Mouse (Mus musculus): ENCODE results near the gene Gm3336. TPM values are rescaled to one million over a fixed set of nuclear protein-coding genes. Genes with fewer than 3 reads are reported as not detected.

Gene Gm3336
- polyA plus RNA-seq, 1 experiment from 2014 or later: not detected

DNA sequence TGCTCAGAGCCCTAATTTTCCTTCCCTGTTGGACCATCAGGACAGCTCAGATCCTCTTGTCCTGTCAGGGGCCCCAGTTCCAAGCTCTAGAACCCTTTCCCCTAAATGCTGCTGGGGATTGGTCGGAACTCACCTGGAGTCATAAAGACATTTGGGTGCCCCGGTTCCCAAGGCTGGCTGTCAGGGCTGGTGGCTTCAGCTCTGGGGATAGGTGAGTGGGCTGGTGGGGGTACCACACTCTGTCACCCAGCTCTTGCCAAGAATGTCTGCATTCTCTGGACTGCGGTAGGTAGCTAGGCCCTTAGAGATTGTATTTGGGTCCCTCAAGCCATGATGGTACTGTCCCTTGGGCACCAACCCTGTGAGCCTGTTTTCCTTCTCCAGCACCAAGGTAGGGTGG is 15.1 kb upstream of the Gm3336 start, which contains the start of gene Iqcn:
Gene Iqcn (plus strand): TSS at position 171 of the 400 bp plus-strand sequence.
- ATAC-seq (no peak), DNase-seq (ENCODE audit: low spot score) (no peak)
- H3K4me2 ChIP-seq (ENCODE audit: low read length): peak within 1 kb of the TSS; percentile 58; the same call in 1 of the 2 replicates
- 100% methylated on average over 3 of the region's 3 CpGs for WGBS
- no peak within 1 kb of the TSS for H3K27ac ChIP-seq (ENCODE audit: low read depth, low read length)
- H3K9me3 ChIP-seq (replicated peaks; ENCODE audit: control insufficient read depth, low read length): no peaks in the 10 kb centered on the region
- no peak within 1 kb of the TSS for H3K4me3 ChIP-seq (ENCODE audit: low read depth, low read length)
- peak within 1 kb of the TSS; percentile 35 for H3K9ac ChIP-seq (ENCODE audit: low read length)
- H3K27me3 ChIP-seq (replicated peaks; ENCODE audit: control insufficient read depth, insufficient read depth, low read length): no peaks in the 10 kb centered on the region
- peaks cover 10% of the 10 kb centered on the region; the same call in 1 of the 2 replicates for H3K36me3 ChIP-seq (ENCODE audit: control insufficient read depth, insufficient read depth, low read length)
- H3K4me1 ChIP-seq (ENCODE audit: control insufficient read depth, insufficient read depth, low read length): peaks cover 11% of the 10 kb centered on the region

DNA sequence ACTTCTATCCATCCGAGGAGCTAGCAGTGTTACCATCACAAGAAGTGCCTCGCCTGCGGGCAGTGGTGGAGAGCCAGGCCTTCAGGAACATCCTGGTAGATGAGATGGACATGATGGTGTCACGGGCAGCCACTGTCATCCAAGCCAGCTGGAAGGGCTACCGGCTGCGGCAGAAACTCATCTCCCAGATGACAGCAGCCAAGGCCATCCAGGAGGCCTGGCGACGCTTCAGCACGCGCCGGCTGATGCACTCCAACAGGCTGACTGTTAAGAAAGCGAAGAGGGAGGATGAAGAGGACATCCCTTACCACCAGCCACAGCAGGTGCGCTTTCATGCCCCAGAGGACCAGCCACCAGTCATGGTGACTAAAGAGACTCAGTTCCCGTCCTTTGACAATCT is 10.1 kb upstream of the Gm3336 start:
- Histone ChIP-seq H3K36me3 (ENCODE audit: control insufficient read depth, insufficient read depth, low read length) (peaks cover 3% of the 10 kb centered on the region; the same call in 1 of the 2 replicates), H3K27me3 (replicated peaks; ENCODE audit: control insufficient read depth, insufficient read depth, low read length) (no peaks in the 10 kb centered on the region), H3K4me2 (ENCODE audit: low read length) (no peak overlapping the region), H3K9me3 (replicated peaks; ENCODE audit: control insufficient read depth, low read length) (no peaks in the 10 kb centered on the region), H3K9ac (ENCODE audit: low read length) (no peak overlapping the region), H3K4me1 (ENCODE audit: control insufficient read depth, insufficient read depth, low read length) (no peaks in the 10 kb centered on the region), H3K4me3 (ENCODE audit: low read depth, low read length) (no peak overlapping the region), H3K27ac (ENCODE audit: low read depth, low read length) (no peak overlapping the region)
- 96% methylated on average over 14 of the region's 14 CpGs for WGBS
- no peak for ATAC-seq
- DNase-seq (ENCODE audit: low spot score): no peak

DNA sequence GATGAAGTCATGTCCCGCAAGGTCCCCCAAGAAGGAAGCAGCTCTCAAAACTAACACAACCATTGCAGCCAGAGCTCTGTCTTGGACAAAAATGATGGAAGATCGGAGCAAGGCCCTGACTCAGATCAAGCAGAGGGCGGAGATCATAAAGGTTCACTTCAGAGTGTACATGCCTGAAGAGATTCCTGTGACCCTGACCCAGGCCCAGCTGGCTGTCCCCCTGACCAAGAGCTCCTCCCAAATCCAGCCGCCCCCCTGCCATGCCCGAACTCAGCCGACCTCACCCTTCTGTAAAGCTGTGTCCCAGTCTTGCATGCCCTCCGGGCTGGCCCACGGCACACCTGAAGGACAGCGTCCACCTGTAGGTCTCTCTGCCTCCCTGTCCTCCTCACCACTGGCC is 8.5 kb upstream of the Gm3336 start:
- 89% methylated on average over 9 of the region's 9 CpGs for WGBS
- Histone ChIP-seq H3K4me3 (ENCODE audit: low read depth, low read length) (no peak overlapping the region), H3K4me2 (ENCODE audit: low read length) (no peak overlapping the region), H3K27ac (ENCODE audit: low read depth, low read length) (no peak overlapping the region), H3K36me3 (ENCODE audit: control insufficient read depth, insufficient read depth, low read length) (no peaks in the 10 kb centered on the region), H3K9me3 (replicated peaks; ENCODE audit: control insufficient read depth, low read length) (no peaks in the 10 kb centered on the region), H3K9ac (ENCODE audit: low read length) (no peak overlapping the region), H3K27me3 (replicated peaks; ENCODE audit: control insufficient read depth, insufficient read depth, low read length) (no peaks in the 10 kb centered on the region), H3K4me1 (ENCODE audit: control insufficient read depth, insufficient read depth, low read length) (no peaks in the 10 kb centered on the region)
- ATAC-seq (no peak), DNase-seq (ENCODE audit: low spot score) (no peak)

DNA sequence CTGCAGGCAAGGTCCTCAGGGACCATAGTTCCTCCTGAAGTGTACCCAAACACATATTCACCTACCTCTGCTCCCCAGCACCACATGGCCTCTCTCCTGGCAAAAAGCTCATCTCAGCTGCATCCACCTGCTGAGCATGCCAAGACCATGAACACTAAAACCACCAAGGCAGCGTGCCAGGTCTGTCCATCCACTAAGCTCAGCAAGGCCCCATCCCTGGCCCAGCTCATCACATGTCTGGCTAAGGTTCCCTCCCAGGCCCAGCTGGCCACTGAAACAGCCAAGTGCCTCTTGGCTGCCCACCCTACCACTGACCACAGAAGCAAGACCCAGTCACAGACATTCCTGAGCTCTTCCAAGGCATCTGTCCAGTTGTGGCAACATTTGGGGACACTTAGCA is 8.0 kb upstream of the Gm3336 start:
- Histone ChIP-seq H3K4me2 (ENCODE audit: low read length) (no peak overlapping the region), H3K9me3 (replicated peaks; ENCODE audit: control insufficient read depth, low read length) (no peaks in the 10 kb centered on the region), H3K4me3 (ENCODE audit: low read depth, low read length) (no peak overlapping the region), H3K4me1 (ENCODE audit: control insufficient read depth, insufficient read depth, low read length) (no peaks in the 10 kb centered on the region), H3K27ac (ENCODE audit: low read depth, low read length) (no peak overlapping the region), H3K36me3 (ENCODE audit: control insufficient read depth, insufficient read depth, low read length) (no peaks in the 10 kb centered on the region), H3K9ac (ENCODE audit: low read length) (no peak overlapping the region), H3K27me3 (replicated peaks; ENCODE audit: control insufficient read depth, insufficient read depth, low read length) (no peaks in the 10 kb centered on the region)
- DNase-seq (ENCODE audit: low spot score) (no peak), ATAC-seq (no peak)
- WGBS: 93% methylated on average over 1 of the region's 1 CpGs

DNA sequence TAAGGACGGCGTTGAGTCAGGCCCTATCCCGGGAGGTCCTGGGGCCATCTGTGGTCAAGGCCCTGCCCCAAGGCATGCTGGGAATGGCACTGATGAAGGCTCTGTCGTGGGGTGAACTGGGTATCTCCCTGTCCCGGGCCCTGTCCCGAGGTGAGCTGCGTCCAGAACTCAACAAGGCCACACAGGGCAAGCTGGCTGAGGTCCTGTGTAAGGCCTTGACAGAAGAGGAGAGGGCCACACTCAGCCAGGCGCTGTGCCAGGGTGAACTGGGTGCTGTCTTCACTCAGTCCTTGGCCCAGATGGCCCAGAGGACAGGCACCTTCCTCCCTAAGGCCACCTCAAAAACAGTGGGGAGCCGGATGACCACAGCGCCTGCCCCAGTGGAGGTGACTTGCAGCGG is 7.3 kb upstream of the Gm3336 start:
- WGBS: 90% methylated on average over 11 of the region's 11 CpGs
- H3K4me2 ChIP-seq (ENCODE audit: low read length): no peak overlapping the region
- no peak for ATAC-seq

DNA sequence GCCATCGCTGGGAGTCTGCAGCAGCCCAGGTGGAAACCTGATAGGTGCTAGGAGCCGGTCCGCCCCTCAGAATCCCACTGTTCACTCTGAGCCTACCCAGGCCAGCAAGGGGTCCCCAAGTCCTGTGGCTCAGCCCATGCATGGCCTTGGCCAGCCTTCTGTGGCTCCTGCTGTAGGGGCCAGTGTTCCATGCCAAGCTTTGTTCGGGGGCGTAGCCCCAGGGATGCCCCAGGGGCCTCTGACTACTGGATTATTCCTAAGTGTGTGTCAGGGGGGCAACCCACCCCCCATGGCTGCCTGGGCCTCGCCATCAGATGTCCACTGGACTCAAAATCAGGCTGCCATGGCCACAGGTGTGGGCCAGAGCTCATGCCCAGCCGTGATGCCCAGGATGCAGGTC is 4.4 kb upstream of the Gm3336 start:
- Histone ChIP-seq H3K27me3 (replicated peaks; ENCODE audit: control insufficient read depth, insufficient read depth, low read length) (no peaks in the 10 kb centered on the region), H3K27ac (ENCODE audit: low read depth, low read length) (no peak overlapping the region), H3K9ac (ENCODE audit: low read length) (no peak overlapping the region), H3K9me3 (replicated peaks; ENCODE audit: control insufficient read depth, low read length) (no peaks in the 10 kb centered on the region), H3K36me3 (ENCODE audit: control insufficient read depth, insufficient read depth, low read length) (no peaks in the 10 kb centered on the region), H3K4me1 (ENCODE audit: control insufficient read depth, insufficient read depth, low read length) (no peaks in the 10 kb centered on the region), H3K4me2 (ENCODE audit: low read length) (no peak overlapping the region), H3K4me3 (ENCODE audit: low read depth, low read length) (no peak overlapping the region)
- DNase-seq (ENCODE audit: low spot score) (no peak), ATAC-seq (no peak)
- 82% methylated on average over 7 of the region's 7 CpGs for WGBS

More for the DNA sequence above, 7.3 kb upstream of the Gm3336 start:
- no peak overlapping the region for H3K4me3 ChIP-seq (ENCODE audit: low read depth, low read length)
- no peaks in the 10 kb centered on the region for H3K9me3 ChIP-seq (replicated peaks; ENCODE audit: control insufficient read depth, low read length)
- H3K36me3 ChIP-seq (ENCODE audit: control insufficient read depth, insufficient read depth, low read length): no peaks in the 10 kb centered on the region
- no peaks in the 10 kb centered on the region for H3K27me3 ChIP-seq (replicated peaks; ENCODE audit: control insufficient read depth, insufficient read depth, low read length)
- H3K27ac ChIP-seq (ENCODE audit: low read depth, low read length): no peak overlapping the region
- H3K9ac ChIP-seq (ENCODE audit: low read length): no peak overlapping the region
- DNase-seq (ENCODE audit: low spot score): no peak
- H3K4me1 ChIP-seq (ENCODE audit: control insufficient read depth, insufficient read depth, low read length): no peaks in the 10 kb centered on the region

DNA sequence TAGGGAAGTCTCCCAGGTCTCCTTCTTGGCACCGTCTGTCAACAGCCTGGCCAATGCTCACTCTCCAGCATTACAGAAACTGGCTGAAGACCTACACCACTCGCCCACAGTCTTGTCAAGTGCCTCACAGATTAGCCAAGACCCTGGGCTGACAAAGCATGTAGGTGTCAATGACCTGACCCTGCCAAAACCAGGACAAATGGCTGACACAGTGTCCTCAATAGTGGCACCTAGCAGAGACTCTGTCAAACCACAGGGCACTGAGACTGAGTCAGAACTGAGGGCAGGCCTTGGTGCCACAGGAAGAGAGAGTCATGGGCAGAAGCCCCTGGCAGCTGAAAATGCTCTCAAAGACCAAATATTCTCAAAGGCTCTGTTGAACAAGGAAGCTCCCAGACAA is 3.3 kb upstream of the Gm3336 start:
- Histone ChIP-seq H3K9ac (ENCODE audit: low read length) (no peak overlapping the region), H3K9me3 (replicated peaks; ENCODE audit: control insufficient read depth, low read length) (no peaks in the 10 kb centered on the region), H3K4me3 (ENCODE audit: low read depth, low read length) (no peak overlapping the region), H3K36me3 (ENCODE audit: control insufficient read depth, insufficient read depth, low read length) (no peaks in the 10 kb centered on the region), H3K27me3 (replicated peaks; ENCODE audit: control insufficient read depth, insufficient read depth, low read length) (no peaks in the 10 kb centered on the region), H3K4me2 (ENCODE audit: low read length) (no peak overlapping the region), H3K27ac (ENCODE audit: low read depth, low read length) (no peak overlapping the region), H3K4me1 (ENCODE audit: control insufficient read depth, insufficient read depth, low read length) (no peaks in the 10 kb centered on the region)
- WGBS: 76% methylated on average over 2 of the region's 2 CpGs
- DNase-seq (ENCODE audit: low spot score) (no peak), ATAC-seq (no peak)

DNA sequence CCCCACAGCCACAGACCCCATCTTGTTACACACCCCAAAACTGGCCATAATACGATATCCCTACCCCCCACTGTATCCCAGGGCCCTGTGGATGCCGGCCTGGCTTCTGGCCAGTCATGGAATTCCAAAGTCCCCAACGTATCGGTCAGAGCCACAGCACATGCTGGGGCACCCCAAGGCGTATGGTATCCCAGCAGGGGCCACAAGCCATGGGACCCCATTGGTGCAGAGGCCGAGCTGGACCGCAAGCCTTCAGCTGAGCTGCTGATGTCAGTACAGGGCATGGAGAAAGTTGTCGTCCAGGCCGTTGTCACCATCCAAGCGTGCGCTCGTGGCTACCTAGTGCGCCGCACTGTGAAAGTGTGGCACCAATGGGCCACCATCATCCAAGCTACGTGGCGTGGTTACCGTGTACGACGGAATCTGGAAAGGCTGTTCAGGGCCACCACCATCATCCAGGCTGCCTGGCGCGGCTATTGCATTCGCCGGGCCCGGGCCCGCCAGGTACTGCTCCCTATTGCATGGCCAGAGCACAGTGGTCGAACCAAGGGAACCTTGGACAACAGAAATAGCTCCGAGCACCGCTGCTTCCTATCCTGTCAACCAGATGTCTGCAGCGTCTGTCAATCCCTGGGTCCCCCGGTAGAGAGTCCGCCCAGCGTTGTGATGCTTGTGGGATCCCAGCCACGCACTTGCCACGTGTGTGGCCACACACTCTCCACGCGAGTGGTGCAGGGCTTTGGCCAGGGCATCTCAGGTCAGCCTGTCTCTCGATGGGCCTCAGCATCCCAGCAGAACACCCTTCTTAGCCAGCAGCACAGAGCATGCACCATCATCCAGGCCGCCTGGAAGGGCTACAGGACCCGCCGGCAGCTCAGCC is 1.6 kb upstream of the Gm3336 start:
- no peaks in the 10 kb centered on the region for H3K27me3 ChIP-seq (replicated peaks; ENCODE audit: control insufficient read depth, insufficient read depth, low read length)
- no peak overlapping the region for H3K4me2 ChIP-seq (ENCODE audit: low read length)
- no peak overlapping the region for H3K9ac ChIP-seq (ENCODE audit: low read length)
- ATAC-seq: no peak
- DNase-seq (ENCODE audit: low spot score): no peak
- H3K4me3 ChIP-seq (ENCODE audit: low read depth, low read length): no peak overlapping the region
- H3K9me3 ChIP-seq (replicated peaks; ENCODE audit: control insufficient read depth, low read length): no peaks in the 10 kb centered on the region
- H3K4me1 ChIP-seq (ENCODE audit: control insufficient read depth, insufficient read depth, low read length): no peaks in the 10 kb centered on the region
- H3K36me3 ChIP-seq (ENCODE audit: control insufficient read depth, insufficient read depth, low read length): no peaks in the 10 kb centered on the region
- 86% methylated on average over 40 of the region's 40 CpGs for WGBS
- no peak overlapping the region for H3K27ac ChIP-seq (ENCODE audit: low read depth, low read length)

DNA sequence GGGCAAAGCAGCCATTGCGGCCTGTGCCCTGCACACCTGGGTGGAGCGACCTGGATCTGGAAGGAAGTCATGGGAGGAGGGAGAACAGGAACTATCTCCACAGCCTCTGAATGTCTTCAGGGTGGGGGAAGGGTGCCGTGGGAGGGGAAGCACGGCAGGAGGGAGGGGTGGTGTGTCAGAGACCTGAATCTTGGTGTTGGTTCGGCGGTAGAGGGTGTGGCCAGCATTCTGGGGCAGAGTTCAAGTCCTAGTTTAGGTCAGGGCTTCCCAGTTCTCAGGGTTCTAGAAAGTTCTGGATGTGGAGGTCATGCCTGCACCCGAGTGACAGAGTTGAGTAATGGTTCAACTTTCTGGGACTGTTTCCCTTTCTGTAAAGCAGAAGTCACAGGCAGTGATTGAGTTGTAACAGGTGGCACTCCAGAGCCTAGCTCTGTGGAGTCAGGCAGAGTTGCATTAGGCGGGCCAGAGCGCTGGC is 1.5 kb downstream of the Gm3336 start:
- DNase-seq (ENCODE audit: low spot score) (no peak), ATAC-seq (no peak)
- no peaks in the 10 kb centered on the region for H3K4me1 ChIP-seq (ENCODE audit: control insufficient read depth, insufficient read depth, low read length)
- H3K9me3 ChIP-seq (replicated peaks; ENCODE audit: control insufficient read depth, low read length): no peaks in the 10 kb centered on the region
- WGBS: 70% methylated on average over 9 of the region's 9 CpGs
- no peaks in the 10 kb centered on the region for H3K27me3 ChIP-seq (replicated peaks; ENCODE audit: control insufficient read depth, insufficient read depth, low read length)
- no peak overlapping the region for H3K4me2 ChIP-seq (ENCODE audit: low read length)
- no peak overlapping the region for H3K9ac ChIP-seq (ENCODE audit: low read length)
- no peak overlapping the region for H3K27ac ChIP-seq (ENCODE audit: low read depth, low read length)
- no peaks in the 10 kb centered on the region for H3K36me3 ChIP-seq (ENCODE audit: control insufficient read depth, insufficient read depth, low read length)
- no peak overlapping the region for H3K4me3 ChIP-seq (ENCODE audit: low read depth, low read length)

Data from forebrain, embryonic 14.5 days (tissue).